Mouse (Mus musculus) testis, adult 2 months (tissue): ENCODE measurements around the gene Olfr324. TPM values are rescaled to one million over a fixed set of nuclear protein-coding genes. Genes with fewer than 3 reads are reported as not detected.

Experiments
- H3K27ac ChIP-seq: fragments of 200-500 bp; 2 replicates; pipeline ENCODE4 v1.5.1; 2012; ENCODE audit warnings: low read depth, low read length; ENCODE audit not compliant: control insufficient read depth, insufficient read depth
- H3K27me3 ChIP-seq: fragments of 200-500 bp; 2 replicates; pipeline ENCODE4 v1.6.1; 2012; ENCODE audit warnings: mild to moderate bottlenecking, low read length, moderate library complexity; ENCODE audit not compliant: control insufficient read depth, insufficient read depth
- H3K36me3 ChIP-seq: fragments of 200-500 bp; 2 replicates; pipeline ENCODE4 v1.6.1; 2012; ENCODE audit warnings: mild to moderate bottlenecking, low read length; ENCODE audit not compliant: control insufficient read depth, insufficient read depth
- H3K4me1 ChIP-seq: fragments of 200-500 bp; 2 replicates; pipeline ENCODE4 v1.6.1; 2012; ENCODE audit warnings: low read length; ENCODE audit not compliant: control insufficient read depth, insufficient read depth
- H3K4me3 ChIP-seq: fragments of 200-500 bp; 2 replicates; pipeline ENCODE4 v1.5.1; 2012; ENCODE audit warnings: low read depth, mild to moderate bottlenecking, low read length, moderate library complexity, mixed read lengths; ENCODE audit not compliant: control insufficient read depth
- CTCF ChIP-seq: fragments of 200-500 bp; IDR thresholded peaks from 2 replicates; pipeline ENCODE4 v1.5.1; 2012; ENCODE audit warnings: low read depth, mild to moderate bottlenecking, inconsistent platforms, low read length, moderate library complexity; ENCODE audit not compliant: control insufficient read depth, insufficient read depth, insufficient replicate concordance
- POLR2A ChIP-seq: fragments of 200-500 bp; IDR thresholded peaks from 2 replicates; pipeline ENCODE4 v1.6.1; 2012; ENCODE audit warnings: low read depth, mild to moderate bottlenecking, inconsistent platforms, low read length, moderate library complexity; ENCODE audit not compliant: control insufficient read depth
- polyA plus RNA-seq: library from polyadenylated mRNA; depleted of rRNA; stranded (reverse); fragments of >200 nt; gene quantifications from 2 replicates; pipeline ENCODE4 v1.2.3, GENCODE M21; 2012

Gene Olfr324
- polyA plus RNA-seq, 1 experiment, result not detected

DNA sequence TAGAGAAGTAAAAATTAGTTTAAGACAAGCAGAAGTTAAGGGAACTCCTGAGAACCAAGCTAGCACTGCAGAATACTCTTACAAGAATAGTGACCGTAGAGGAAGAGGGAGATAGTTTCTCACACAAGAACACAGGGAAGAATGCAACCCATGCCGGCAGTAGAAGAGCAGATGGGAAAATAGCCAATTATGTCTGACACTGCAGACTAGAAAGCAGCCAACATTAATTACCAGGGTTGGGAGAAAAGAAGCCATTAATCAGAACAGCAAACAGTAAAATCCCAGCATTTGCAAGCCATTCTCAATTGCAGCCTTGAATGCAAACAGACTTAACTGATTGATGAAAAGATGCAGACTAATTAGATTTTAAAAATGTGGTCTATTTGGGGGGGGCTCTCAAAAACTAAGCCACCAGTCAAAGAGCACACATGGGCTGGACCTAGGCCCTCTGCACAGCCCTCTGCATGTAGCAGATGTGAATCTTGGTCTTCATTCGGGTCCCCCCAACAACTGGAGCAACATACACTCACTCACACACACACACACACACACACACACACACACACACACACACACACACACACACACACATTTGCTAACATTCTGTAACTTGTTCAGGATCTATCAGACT lies 6.2 kb upstream of the Olfr324 start:
- TF ChIP-seq POLR2A (no peak), CTCF (no peak)
- no peak overlapping the region for H3K27ac ChIP-seq
- no peaks in the 10 kb centered on the region for H3K27me3 ChIP-seq
- H3K36me3 ChIP-seq, result no peaks in the 10 kb centered on the region
- H3K4me3 ChIP-seq, result no peak overlapping the region
- H3K4me1 ChIP-seq, result no peaks in the 10 kb centered on the region

DNA sequence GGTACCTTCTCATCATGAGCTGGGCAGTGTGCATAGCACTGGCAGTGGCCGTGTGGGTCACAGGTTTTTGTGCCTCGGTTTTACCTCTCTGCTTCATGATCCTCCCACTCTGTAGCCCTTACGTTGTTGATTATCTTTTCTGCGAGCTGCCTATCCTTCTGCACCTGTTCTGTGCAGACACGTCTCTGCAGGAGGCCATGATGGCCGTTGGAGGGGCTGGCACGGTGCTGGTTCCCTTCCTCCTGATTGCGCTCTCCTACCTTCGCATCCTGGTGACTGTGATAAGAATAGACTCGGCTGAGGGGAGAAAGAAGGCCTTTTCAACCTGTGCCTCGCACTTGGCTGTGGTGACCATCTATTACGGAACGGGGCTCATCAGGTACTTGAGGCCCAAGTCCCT lies 2.9 kb downstream of the Olfr324 start:
- no peaks in the 10 kb centered on the region for H3K36me3 ChIP-seq

DNA sequence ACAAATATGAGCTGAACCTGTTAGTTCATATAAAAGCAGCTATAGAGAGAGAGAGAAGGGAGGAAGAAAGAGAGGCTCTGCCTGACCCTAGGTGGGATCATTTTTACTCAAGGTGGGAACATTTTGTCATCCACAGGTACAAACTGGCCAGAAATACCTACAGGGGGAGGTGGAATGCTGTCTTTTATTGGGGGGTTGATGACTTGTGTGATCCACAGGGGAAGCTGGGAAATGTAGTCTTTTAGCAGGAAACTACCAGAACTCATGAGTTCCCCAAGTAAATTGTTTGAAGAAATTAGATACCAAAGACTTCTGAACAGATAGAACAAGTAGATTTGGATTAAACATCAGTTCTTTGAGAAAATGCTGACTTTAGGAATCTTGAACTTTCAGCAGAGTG lies 7.1 kb downstream of the Olfr324 start:
- TF ChIP-seq POLR2A (no peak), CTCF (no peak)
- H3K4me1 ChIP-seq, result no peaks in the 10 kb centered on the region; the same call in 1 of the 2 replicates

More for the DNA sequence above, 2.9 kb downstream of the Olfr324 start:
- Histone ChIP-seq H3K27me3 (no peaks in the 10 kb centered on the region), H3K4me3 (no peak overlapping the region), H3K4me1 (no peaks in the 10 kb centered on the region), H3K27ac (no peak overlapping the region)
- TF ChIP-seq CTCF (no peak), POLR2A (no peak)

DNA sequence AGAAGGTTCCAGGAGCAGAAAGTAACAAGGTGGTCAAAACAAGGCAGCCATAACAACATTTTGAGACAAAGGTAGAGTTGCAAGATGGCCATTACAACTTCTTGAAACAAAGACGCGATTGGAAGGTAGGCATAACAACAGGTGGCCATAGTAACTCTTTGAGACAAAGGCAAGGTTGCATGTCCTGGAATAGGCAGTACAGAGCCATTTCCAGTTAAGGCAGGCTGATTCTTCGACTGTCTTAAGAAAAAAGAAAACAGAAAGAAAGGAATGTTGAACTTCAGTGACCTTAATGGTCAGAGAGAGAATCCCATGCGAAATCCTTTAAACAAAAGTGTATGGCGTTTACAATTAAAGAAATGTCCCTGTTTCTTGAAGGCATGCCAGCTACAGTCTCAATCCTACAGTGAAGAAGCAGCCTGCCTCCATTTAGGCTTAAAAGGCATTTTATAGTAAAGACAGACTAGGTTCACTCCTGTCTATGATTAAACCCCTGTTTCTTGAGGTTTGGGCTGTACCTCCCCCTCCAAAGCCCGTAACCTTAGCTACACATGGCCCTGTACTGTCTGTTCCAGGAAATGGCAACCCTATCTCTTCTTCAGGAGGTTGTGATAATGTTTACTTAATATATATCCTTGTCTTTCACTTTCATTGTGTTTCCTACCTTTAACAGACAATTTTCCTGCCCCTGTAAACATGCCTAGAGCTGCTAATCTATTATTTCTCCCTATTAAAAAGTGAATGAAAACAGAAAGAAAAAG lies 8.1 kb downstream of the Olfr324 start:
- no peak for TF ChIP-seq CTCF
- no peak for TF ChIP-seq POLR2A
- Histone ChIP-seq H3K4me1 (no peaks in the 10 kb centered on the region; the same call in 1 of the 2 replicates), H3K27me3 (no peaks in the 10 kb centered on the region), H3K27ac (no peak overlapping the region), H3K4me3 (no peak overlapping the region), H3K36me3 (no peaks in the 10 kb centered on the region)

More for the DNA sequence above, 7.1 kb downstream of the Olfr324 start:
- Histone ChIP-seq H3K4me3 (no peak overlapping the region), H3K27me3 (no peaks in the 10 kb centered on the region), H3K36me3 (no peaks in the 10 kb centered on the region), H3K27ac (no peak overlapping the region)

DNA sequence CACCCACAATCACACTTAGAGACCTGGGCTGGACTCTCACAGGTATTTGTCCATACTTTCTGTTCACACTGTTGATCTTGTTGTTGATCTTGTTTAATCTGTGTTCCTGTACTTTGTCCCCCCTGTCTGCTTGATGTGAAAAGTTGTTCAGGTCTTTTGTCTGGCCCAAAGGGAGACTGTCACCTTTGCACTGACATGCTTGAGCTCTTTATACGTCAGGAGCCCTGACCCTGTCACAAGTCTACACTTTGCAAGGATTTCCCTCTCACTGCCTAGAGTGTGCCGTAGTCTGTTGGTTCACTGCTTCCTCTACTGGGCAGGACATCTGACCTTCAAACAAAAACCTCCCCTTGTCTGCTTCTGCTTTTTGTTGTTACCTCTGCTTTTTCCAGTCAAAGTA lies 9.8 kb downstream of the Olfr324 start:
- no peak overlapping the region for H3K27ac ChIP-seq
- no peak overlapping the region for H3K4me3 ChIP-seq
- H3K4me1 ChIP-seq, result no peaks in the 10 kb centered on the region; the same call in 1 of the 2 replicates
- no peaks in the 10 kb centered on the region for H3K36me3 ChIP-seq
- H3K27me3 ChIP-seq, result no peaks in the 10 kb centered on the region
- TF ChIP-seq CTCF, result no peak
- TF ChIP-seq POLR2A, result no peak

DNA sequence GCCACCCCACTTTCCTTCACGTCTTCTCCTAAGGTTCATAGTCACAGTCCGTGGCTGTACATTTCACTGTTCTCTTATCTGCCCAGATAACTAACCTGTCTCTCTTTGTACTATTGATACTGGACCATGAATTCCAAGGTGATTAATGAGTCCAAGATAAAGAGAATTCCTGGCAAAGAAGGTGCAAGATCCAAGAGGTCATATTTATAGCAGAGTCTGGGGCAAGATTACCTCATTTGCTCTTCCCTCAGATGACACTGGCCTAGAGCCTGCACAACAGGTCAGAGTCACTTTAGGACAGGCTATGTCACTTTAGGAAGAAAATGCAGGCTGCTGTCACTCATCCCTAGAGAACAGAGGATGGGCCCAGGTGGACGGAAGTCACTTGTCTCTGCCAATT lies 10.3 kb downstream of the Olfr324 start:
- Histone ChIP-seq H3K36me3 (no peaks in the 10 kb centered on the region), H3K4me3 (no peak overlapping the region), H3K27me3 (no peaks in the 10 kb centered on the region), H3K27ac (no peak overlapping the region), H3K4me1 (no peaks in the 10 kb centered on the region; the same call in 1 of the 2 replicates)
- TF ChIP-seq CTCF, result no peak
- TF ChIP-seq POLR2A, result no peak

DNA sequence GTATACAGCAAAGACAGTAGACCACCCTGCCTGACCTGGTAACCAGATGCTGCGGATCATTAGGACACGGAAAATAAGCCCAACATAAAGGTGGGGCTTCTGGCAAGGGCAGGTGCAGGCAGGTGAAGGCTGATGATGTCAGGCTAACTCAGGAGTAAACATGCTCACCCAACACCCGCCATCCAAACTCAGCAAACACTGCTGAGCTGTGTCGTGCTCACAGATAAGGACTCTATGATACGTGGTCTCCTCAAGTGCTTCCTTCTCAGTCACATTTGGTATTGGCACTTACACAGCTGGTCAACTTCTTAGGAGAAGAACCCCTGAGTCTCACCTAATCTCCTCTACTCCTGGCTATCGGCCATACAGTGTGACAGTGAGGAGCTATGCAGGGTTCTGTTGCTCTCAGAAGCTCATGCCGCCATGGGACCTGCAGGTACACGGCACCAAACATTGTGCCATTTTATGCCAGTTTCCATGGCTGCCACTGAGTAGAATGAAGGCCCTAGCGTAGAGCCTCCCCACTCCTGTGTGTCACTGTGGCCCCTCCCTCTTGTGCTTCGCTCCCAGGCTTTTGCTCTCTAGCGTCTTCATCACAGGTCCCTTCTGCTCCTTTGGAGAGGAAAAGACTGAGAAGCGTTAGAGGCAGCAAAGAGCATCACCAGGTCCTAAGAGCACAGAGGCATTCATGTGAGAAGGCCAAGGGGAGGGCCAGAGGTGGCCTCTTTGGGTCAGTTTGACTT lies 11.4 kb downstream of the Olfr324 start:
- no peak overlapping the region for H3K4me3 ChIP-seq
- H3K27me3 ChIP-seq, result no peaks in the 10 kb centered on the region
- no peak overlapping the region for H3K27ac ChIP-seq
- TF ChIP-seq POLR2A (no peak), CTCF (no peak)
- H3K4me1 ChIP-seq, result no peaks in the 10 kb centered on the region; the same call in 1 of the 2 replicates
- H3K36me3 ChIP-seq, result no peaks in the 10 kb centered on the region
